Comparison of ENCODE assay signal across 8 mouse cellular contexts in genomic region chr9:99436182-99437030, GRCm38 (mm10). TPM values are rescaled to one million over a fixed set of nuclear protein-coding genes. Genes with fewer than 3 reads are reported as not detected.
DNase-seq lines count a peak whose midpoint lies in the region; ATAC-seq and TF ChIP-seq lines count a peak whose summit lies in the region.

No protein-coding gene starts in this region.

- H3K4me1 ChIP-seq in forebrain, embryonic 11.5 days (replicated peaks; ENCODE audit: control insufficient read depth, insufficient read depth, low read length): peaks cover 9% of the 10 kb centered on the region; the same call in 1 of the 2 replicates
- H3K4me1 ChIP-seq in heart, embryonic 16.5 days (ENCODE audit: control insufficient read depth, insufficient read depth, low read length): peaks cover 17% of the 10 kb centered on the region
- H3K4me1 ChIP-seq in liver, postnatal 0 days (ENCODE audit: insufficient read depth): no peaks in the 10 kb centered on the region
- H3K4me1 ChIP-seq in neural tube, embryonic 13.5 days (replicated peaks): peaks cover 50% of the 10 kb centered on the region

- H3K27ac ChIP-seq in forebrain, embryonic 11.5 days (ENCODE audit: low read depth, low read length): 0 out of 2 replicates have a peak overlapping the region, but pooled peaks have one; percentile 25
- H3K27ac ChIP-seq in heart, embryonic 16.5 days (ENCODE audit: low read length): peak overlapping the region; percentile 84
- H3K27ac ChIP-seq in liver, postnatal 0 days (ENCODE audit: low read depth): peak overlapping the region; percentile 61
- peak overlapping the region; percentile 92 for H3K27ac ChIP-seq in neural tube, embryonic 13.5 days (replicated peaks)

- WGBS in forebrain, embryonic 11.5 days: under 1% methylated on average over 76 of the region's 86 CpGs
- under 1% methylated on average over 68 of the region's 86 CpGs for WGBS in heart, embryonic 16.5 days
- WGBS in liver, postnatal 0 days (ENCODE audit: insufficient replicate concordance): 1% methylated on average over 56 of the region's 86 CpGs
- under 1% methylated on average over 83 of the region's 86 CpGs for WGBS in neural tube, embryonic 13.5 days

- TF ChIP-seq EP300 in liver, postnatal 0 days (IDR thresholded peaks at IDR 0.05; ENCODE audit: low read depth): no peak

- peak; percentile 26 for ATAC-seq in CD4-positive, CD25-positive, alpha-beta regulatory T cell, adult 4 months
- ATAC-seq in forebrain, embryonic 11.5 days (replicated peaks; ENCODE audit: low FRiP score): peak; percentile 85
- ATAC-seq in heart, embryonic 16.5 days (replicated peaks; ENCODE audit: extremely low read depth, insufficient read depth, low FRiP score): peak; percentile 78
- peak; percentile 85 for ATAC-seq in liver, postnatal 0 days
- peak; percentile 78 for ATAC-seq in neural tube, embryonic 13.5 days (ENCODE audit: low read depth)

- no peak for TF ChIP-seq CTCF in liver, postnatal 0 days (IDR thresholded peaks at IDR 0.05; ENCODE audit: low read depth)

- no peaks in the 10 kb centered on the region for H3K36me3 ChIP-seq in forebrain, embryonic 11.5 days (ENCODE audit: control insufficient read depth, insufficient read depth, low read length)
- H3K36me3 ChIP-seq in heart, embryonic 16.5 days (ENCODE audit: control insufficient read depth, insufficient read depth): no peaks in the 10 kb centered on the region
- H3K36me3 ChIP-seq in liver, postnatal 0 days (replicated peaks; ENCODE audit: insufficient read depth, low read length): no peaks in the 10 kb centered on the region
- H3K36me3 ChIP-seq in neural tube, embryonic 13.5 days: no peaks in the 10 kb centered on the region

- DNase-seq in c-Kit-positive CD71-negative TER-119-negative erythroid progenitor cells, embryonic 14.5 days (ENCODE audit: low read depth): peak; percentile 22
- DNase-seq in forebrain, embryonic 11.5 days (ENCODE audit: low spot score): peak; percentile 80
- peak; percentile 89 for DNase-seq in kidney, postnatal 14 days
- peak; percentile 68 for DNase-seq in liver, postnatal 0 days
- DNase-seq in testis, postnatal 10 days (ENCODE audit: low spot score): peak; percentile 80

- peak overlapping the region; percentile 88 for H3K9ac ChIP-seq in forebrain, embryonic 11.5 days (ENCODE audit: low read length)
- H3K9ac ChIP-seq in heart, embryonic 16.5 days (ENCODE audit: low read length): peak overlapping the region; percentile 87
- H3K9ac ChIP-seq in liver, postnatal 0 days (replicated peaks): peak overlapping the region; percentile 65
- peak overlapping the region; percentile 96 for H3K9ac ChIP-seq in neural tube, embryonic 13.5 days

- H3K9me3 ChIP-seq in forebrain, embryonic 11.5 days (ENCODE audit: control insufficient read depth, low read length): no peaks in the 10 kb centered on the region
- no peaks in the 10 kb centered on the region for H3K9me3 ChIP-seq in heart, embryonic 16.5 days (replicated peaks; ENCODE audit: control insufficient read depth, low read length)
- no peaks in the 10 kb centered on the region for H3K9me3 ChIP-seq in liver, postnatal 0 days (ENCODE audit: low read length)
- no peaks in the 10 kb centered on the region for H3K9me3 ChIP-seq in neural tube, embryonic 13.5 days

- H3K4me3 ChIP-seq in forebrain, embryonic 11.5 days (ENCODE audit: low read depth, low read length): peak overlapping the region; percentile 72
- peak overlapping the region; percentile 81 for H3K4me3 ChIP-seq in heart, embryonic 16.5 days (ENCODE audit: low read length)
- peak overlapping the region; percentile 65 for H3K4me3 ChIP-seq in liver, postnatal 0 days (ENCODE audit: low read depth, low read length)
- peak overlapping the region; percentile 90 for H3K4me3 ChIP-seq in neural tube, embryonic 13.5 days

- H3K27me3 ChIP-seq in forebrain, embryonic 11.5 days (ENCODE audit: control insufficient read depth, insufficient read depth, low read length): peaks cover 8% of the 10 kb centered on the region
- peaks cover 11% of the 10 kb centered on the region for H3K27me3 ChIP-seq in heart, embryonic 16.5 days (ENCODE audit: control insufficient read depth, insufficient read depth, low read length)
- peaks cover 17% of the 10 kb centered on the region for H3K27me3 ChIP-seq in liver, postnatal 0 days (ENCODE audit: insufficient read depth, low read length)
- peaks cover 23% of the 10 kb centered on the region for H3K27me3 ChIP-seq in neural tube, embryonic 13.5 days

- H3K4me2 ChIP-seq in forebrain, embryonic 11.5 days (ENCODE audit: low read depth, low read length, severe bottlenecking): peak overlapping the region; percentile 74
- H3K4me2 ChIP-seq in heart, embryonic 16.5 days (ENCODE audit: low read depth, low read length): peak overlapping the region; percentile 96
- peak overlapping the region; percentile 88 for H3K4me2 ChIP-seq in liver, postnatal 0 days (ENCODE audit: low read depth, low read length)
- peak overlapping the region; percentile 87 for H3K4me2 ChIP-seq in neural tube, embryonic 13.5 days

RNA-seq across cellular contexts. Expression of gene Mras, which starts 0.8 kb away (rescaled TPM):
- not detected for polyA plus RNA-seq in CD4-positive, CD25-positive, alpha-beta regulatory T cell, adult 4 months (2017; shearing (Covaris generic))
- polyA plus RNA-seq in forebrain, embryonic 11.5 days (2014; fragmentation: Nextera tagmentation; extraction: Ambion mirVana): 15.5 and 16.8 TPM in 2 replicates
- polyA plus RNA-seq in heart, embryonic 16.5 days (2015; fragmentation: Nextera tagmentation; extraction: Ambion mirVana): 15.0 and 15.1 TPM in 2 replicates
- 1.0 and 1.5 TPM in 2 replicates for polyA plus RNA-seq in liver, postnatal 0 days (2015; fragmentation: Nextera tagmentation; extraction: Ambion mirVana)
- 49.0 and 51.1 TPM in 2 replicates for polyA plus RNA-seq in neural tube, embryonic 13.5 days (2015; fragmentation: Nextera tagmentation; extraction: Ambion mirVana)

RNA-seq across cellular contexts. Expression of gene Nme9, which starts 14.9 kb away (rescaled TPM):
- polyA plus RNA-seq in CD4-positive, CD25-positive, alpha-beta regulatory T cell, adult 4 months (2017; shearing (Covaris generic)): not detected
- not detected in 2 replicates for polyA plus RNA-seq in forebrain, embryonic 11.5 days (2014; fragmentation: Nextera tagmentation; extraction: Ambion mirVana)
- 1.0 and 1.3 TPM in 2 replicates for polyA plus RNA-seq in heart, embryonic 16.5 days (2015; fragmentation: Nextera tagmentation; extraction: Ambion mirVana)
- polyA plus RNA-seq in liver, postnatal 0 days (2015; fragmentation: Nextera tagmentation; extraction: Ambion mirVana): not detected in 2 replicates
- polyA plus RNA-seq in neural tube, embryonic 13.5 days (2015; fragmentation: Nextera tagmentation; extraction: Ambion mirVana): not detected in 2 replicates

Comparison
In these comparisons a context has a peak if more than half of its experiments do, and no peak if none do; other contexts are left out.
1. Peak in every context shown above with its lines: DNase-seq, ATAC-seq, H3K4me3 ChIP-seq and H3K27ac ChIP-seq.
2. ATAC-seq: peak in every context shown above with its lines; median percentile 85 in forebrain, embryonic 11.5 days; 85 in liver, postnatal 0 days; 78 in heart, embryonic 16.5 days; 78 in neural tube, embryonic 13.5 days; 26 in CD4-positive, CD25-positive, alpha-beta regulatory T cell, adult 4 months.
3. DNase-seq: peak in every context shown above with its lines; median percentile 89 in kidney, postnatal 14 days; 80 in forebrain, embryonic 11.5 days; 80 in testis, postnatal 10 days; 68 in liver, postnatal 0 days; 22 in c-Kit-positive CD71-negative TER-119-negative erythroid progenitor cells, embryonic 14.5 days.
4. H3K27ac ChIP-seq: peak in every context shown above with its lines; median percentile 92 in neural tube, embryonic 13.5 days; 84 in heart, embryonic 16.5 days; 61 in liver, postnatal 0 days; 25 in forebrain, embryonic 11.5 days.